Mouse (Mus musculus): Measurements from ENCODE around the gene 2200002D01Rik.

DNA sequence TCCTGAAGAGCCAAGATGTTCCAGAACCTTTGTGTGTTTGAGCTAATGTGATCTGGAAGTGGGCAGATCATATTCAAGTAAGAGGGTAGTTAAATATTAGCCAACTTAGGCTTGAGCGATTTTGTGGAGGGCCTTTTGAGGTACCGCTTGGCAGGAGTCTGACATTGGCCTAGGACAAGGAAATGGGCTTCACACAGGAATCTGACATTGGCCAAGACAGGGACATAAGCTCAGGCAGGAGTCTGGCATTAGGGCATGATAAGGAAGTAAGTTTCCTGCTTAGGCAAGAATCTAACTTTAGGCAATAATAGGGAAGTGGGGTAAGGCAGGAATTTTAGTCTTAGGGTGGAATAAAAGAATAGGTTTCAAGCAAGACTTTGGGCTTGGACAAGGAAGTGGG lies 34.0 kb downstream of the 2200002D01Rik start:
- no peak for TF ChIP-seq GATA1 (IDR thresholded peaks at IDR 0.05; ENCODE audit: borderline replicate concordance, low read length)
- TF ChIP-seq CTCF (IDR thresholded peaks at IDR 0.05; ENCODE audit: low read depth, low read length) = no peak
- TF ChIP-seq TAL1 (conservative IDR thresholded peaks at IDR 0.05; ENCODE audit: low read depth, low read length) = no peak

Data from G1E (cell line).